10 mouse cellular contexts compared by ENCODE assay signal in genomic region chr2:163401221-163401620, GRCm38 (mm10). TPM values are rescaled to one million over a fixed set of nuclear protein-coding genes. Genes with fewer than 3 reads are reported as not detected.
A peak's percentile ranks its signal among the peaks of the same experiment; 100 is the strongest.
DNase-seq lines count a peak whose midpoint lies in the region; ATAC-seq lines count a peak whose summit lies in the region.
"Had no signal": no experiment of that assay in that cellular context is flagged by ENCODE, and none has a peak within 500 bp of the region (broad histone marks: within the 10 kb centered on the region; RNA-seq: fewer than 3 reads in every experiment).

No protein-coding gene starts in this region.

- H3K4me1 ChIP-seq in hindbrain, embryonic 14.5 days (replicated peaks; ENCODE audit: control insufficient read depth, insufficient read depth, low read length): no peaks in the 10 kb centered on the region
- H3K4me1 ChIP-seq in hindbrain, embryonic 13.5 days (replicated peaks): peaks cover 8% of the 10 kb centered on the region; the same call in 1 of the 2 replicates
- H3K4me1 ChIP-seq in embryonic facial prominence, embryonic 10.5 days: peaks cover 22% of the 10 kb centered on the region
- H3K4me1 ChIP-seq in midbrain, embryonic 16.5 days (ENCODE audit: control insufficient read depth, insufficient read depth, low read length): no peaks in the 10 kb centered on the region

- DNase-seq in hindbrain, embryonic 14.5 days (ENCODE audit: low spot score): peak; percentile 93
- DNase-seq in adrenal gland, postnatal 25 days: peak; percentile 54
- DNase-seq in embryonic facial prominence, embryonic 10.5 days (ENCODE audit: low spot score): peak; percentile 77
- peak; percentile 91 for DNase-seq in heart, postnatal 4 days
- DNase-seq in left cerebral cortex, adult 9 months (ENCODE audit: low spot score in 2 of 2): peak; percentile 33 to 93
- peak; percentile 54 to 64 for DNase-seq in spleen, postnatal 36 days (ENCODE audit: low spot score in 2 of 2)

- H3K9ac ChIP-seq in hindbrain, embryonic 14.5 days: no peak overlapping the region
- H3K9ac ChIP-seq in hindbrain, embryonic 13.5 days: no peak overlapping the region
- no peak overlapping the region for H3K9ac ChIP-seq in midbrain, embryonic 16.5 days (ENCODE audit: low read depth, low read length)
- H3K9ac ChIP-seq: embryonic facial prominence, embryonic 13.5 days; stomach, embryonic 15.5 days had no signal

- H3K4me2 ChIP-seq in hindbrain, embryonic 14.5 days (replicated peaks): no peak overlapping the region
- H3K4me2 ChIP-seq in hindbrain, embryonic 13.5 days: no peak overlapping the region
- H3K4me2 ChIP-seq in midbrain, embryonic 16.5 days (ENCODE audit: low read length): no peak overlapping the region
- H3K4me2 ChIP-seq: embryonic facial prominence, embryonic 13.5 days; stomach, embryonic 15.5 days had no signal

- no peaks in the 10 kb centered on the region for H3K27me3 ChIP-seq in hindbrain, embryonic 14.5 days (ENCODE audit: control insufficient read depth, insufficient read depth, low read length)
- H3K27me3 ChIP-seq in hindbrain, embryonic 13.5 days: 0 out of 2 replicates have a peak, but pooled peaks cover 9% of the 10 kb centered on the region
- no peaks in the 10 kb centered on the region for H3K27me3 ChIP-seq in embryonic facial prominence, embryonic 10.5 days (replicated peaks; ENCODE audit: low read depth, poor library complexity, severe bottlenecking)
- H3K27me3 ChIP-seq in midbrain, embryonic 16.5 days (ENCODE audit: control insufficient read depth, insufficient read depth, low read depth, low read length): no peaks in the 10 kb centered on the region
- H3K27me3 ChIP-seq: embryonic facial prominence, embryonic 13.5 days; stomach, embryonic 15.5 days had no signal

- no peak overlapping the region for H3K27ac ChIP-seq in hindbrain, embryonic 14.5 days
- H3K27ac ChIP-seq in hindbrain, embryonic 13.5 days: no peak overlapping the region
- H3K27ac ChIP-seq in embryonic facial prominence, embryonic 10.5 days (replicated peaks): no peak overlapping the region
- no peak overlapping the region for H3K27ac ChIP-seq in midbrain, embryonic 16.5 days (ENCODE audit: low read length)
- H3K27ac ChIP-seq: embryonic facial prominence, embryonic 13.5 days; stomach, embryonic 15.5 days had no signal

- H3K9me3 ChIP-seq in hindbrain, embryonic 14.5 days (ENCODE audit: control insufficient read depth, low read length): no peaks in the 10 kb centered on the region
- H3K9me3 ChIP-seq in hindbrain, embryonic 13.5 days: no peaks in the 10 kb centered on the region
- H3K9me3 ChIP-seq in embryonic facial prominence, embryonic 10.5 days: no peaks in the 10 kb centered on the region
- no peaks in the 10 kb centered on the region for H3K9me3 ChIP-seq in midbrain, embryonic 16.5 days (replicated peaks; ENCODE audit: control insufficient read depth, low read length, poor library complexity, severe bottlenecking)
- H3K9me3 ChIP-seq: embryonic facial prominence, embryonic 13.5 days; stomach, embryonic 15.5 days had no signal

- 12% methylated on average over 8 of the region's 8 CpGs for WGBS in hindbrain, embryonic 14.5 days
- 10% methylated on average over 8 of the region's 8 CpGs for WGBS in hindbrain, embryonic 13.5 days
- 16% methylated on average over 8 of the region's 8 CpGs for WGBS in embryonic facial prominence, embryonic 10.5 days
- WGBS in midbrain, embryonic 16.5 days: 12% methylated on average over 8 of the region's 8 CpGs

- H3K36me3 ChIP-seq in hindbrain, embryonic 14.5 days (replicated peaks; ENCODE audit: control insufficient read depth, insufficient read depth): peaks cover 13% of the 10 kb centered on the region
- peaks cover 20% of the 10 kb centered on the region for H3K36me3 ChIP-seq in hindbrain, embryonic 13.5 days
- H3K36me3 ChIP-seq in embryonic facial prominence, embryonic 10.5 days (replicated peaks): peaks cover 16% of the 10 kb centered on the region
- peaks cover 6% of the 10 kb centered on the region; the same call in 1 of the 2 replicates for H3K36me3 ChIP-seq in midbrain, embryonic 16.5 days (ENCODE audit: control insufficient read depth, insufficient read depth, low read length)
- H3K36me3 ChIP-seq: stomach, embryonic 15.5 days had no signal

- H3K4me3 ChIP-seq in hindbrain, embryonic 14.5 days (replicated peaks; ENCODE audit: low read length): no peak overlapping the region
- no peak overlapping the region for H3K4me3 ChIP-seq in hindbrain, embryonic 13.5 days
- no peak overlapping the region for H3K4me3 ChIP-seq in embryonic facial prominence, embryonic 10.5 days
- H3K4me3 ChIP-seq in midbrain, embryonic 16.5 days (ENCODE audit: low read depth, low read length): no peak overlapping the region
- H3K4me3 ChIP-seq: embryonic facial prominence, embryonic 13.5 days; stomach, embryonic 15.5 days had no signal

- ATAC-seq in hindbrain, embryonic 14.5 days (ENCODE audit: low FRiP score): no peak
- ATAC-seq in hindbrain, embryonic 13.5 days (ENCODE audit: low FRiP score): no peak
- 0 out of 2 replicates have a peak, but pooled peaks have one; percentile 39 for ATAC-seq in midbrain, embryonic 16.5 days

RNA-seq across cellular contexts. Expression of gene Jph2, which starts 3.4 kb away (rescaled TPM):
- 0.27 and 0.37 TPM in 2 replicates for polyA plus RNA-seq in hindbrain, embryonic 14.5 days (2014; fragmentation: Nextera tagmentation; extraction: Ambion mirVana)
- 0.38 and 0.49 TPM in 2 replicates for polyA plus RNA-seq in hindbrain, embryonic 13.5 days (2015; fragmentation: Nextera tagmentation; extraction: Ambion mirVana)
- 2.7 and 2.8 TPM in 2 replicates for total RNA-seq in adrenal gland, postnatal 25 days (2021)
- polyA plus RNA-seq in embryonic facial prominence, embryonic 10.5 days (2016; fragmentation: Nextera tagmentation; extraction: Ambion mirVana): 0.52 and 0.83 TPM in 2 replicates
- 100 to 1,000 TPM; 366 to 416 TPM for total RNA-seq in heart, postnatal 4 days (2021)
- polyA plus RNA-seq in midbrain, embryonic 16.5 days (2015; fragmentation: Nextera tagmentation; extraction: Ambion mirVana): 0.82 and 1.1 TPM in 2 replicates

RNA-seq across cellular contexts. Expression of gene Oser1, which starts 23.3 kb away (rescaled TPM):
- polyA plus RNA-seq in hindbrain, embryonic 14.5 days (2014; fragmentation: Nextera tagmentation; extraction: Ambion mirVana): 74.8 and 78.9 TPM in 2 replicates
- 75.0 and 76.2 TPM in 2 replicates for polyA plus RNA-seq in hindbrain, embryonic 13.5 days (2015; fragmentation: Nextera tagmentation; extraction: Ambion mirVana)
- 34.2 and 36.7 TPM in 2 replicates for total RNA-seq in adrenal gland, postnatal 25 days (2021)
- polyA plus RNA-seq in embryonic facial prominence, embryonic 10.5 days (2016; fragmentation: Nextera tagmentation; extraction: Ambion mirVana): 94.0 and 99.5 TPM in 2 replicates
- 10 to 100 TPM; 21.6 to 24.2 TPM for total RNA-seq in heart, postnatal 4 days (2021)
- polyA plus RNA-seq in midbrain, embryonic 16.5 days (2015; fragmentation: Nextera tagmentation; extraction: Ambion mirVana): 75.8 and 80.0 TPM in 2 replicates

RNA-seq across cellular contexts. Expression of gene Gdap1l1, which starts 37.1 kb away (rescaled TPM):
- 121 and 137 TPM in 2 replicates for polyA plus RNA-seq in hindbrain, embryonic 14.5 days (2014; fragmentation: Nextera tagmentation; extraction: Ambion mirVana)
- 121 and 129 TPM in 2 replicates for polyA plus RNA-seq in hindbrain, embryonic 13.5 days (2015; fragmentation: Nextera tagmentation; extraction: Ambion mirVana)
- 2.8 and 3.7 TPM in 2 replicates for total RNA-seq in adrenal gland, postnatal 25 days (2021)
- 7.6 and 9.1 TPM in 2 replicates for polyA plus RNA-seq in embryonic facial prominence, embryonic 10.5 days (2016; fragmentation: Nextera tagmentation; extraction: Ambion mirVana)
- total RNA-seq in heart, postnatal 4 days (2021): not detected
- 145 and 148 TPM in 2 replicates for polyA plus RNA-seq in midbrain, embryonic 16.5 days (2015; fragmentation: Nextera tagmentation; extraction: Ambion mirVana)

Comparison
In these comparisons a context has a peak if more than half of its experiments do, and no peak if none do; other contexts are left out.
1. RNA of gene Gdap1l1, which starts 37.1 kb away (polyA plus RNA-seq): 145 to 148 TPM in midbrain, embryonic 16.5 days, 121 to 129 TPM in hindbrain, embryonic 13.5 days and 121 to 137 TPM in hindbrain, embryonic 14.5 days; 7.6 to 9.1 TPM in embryonic facial prominence, embryonic 10.5 days; every median in the first group is over 10 times any median in the second.
2. Peak in every context shown above with its lines, with median percentiles within 50 percentile points of each other: DNase-seq.